Mouse (Mus musculus): ENCODE measurements at regions not wholly inside any gene's neighbourhood (a gene's known extent, or its start where the extent isn't known, plus 50 kb on each side); places are given as distances from the start of the nearest gene placed in this dataset.

DNA sequence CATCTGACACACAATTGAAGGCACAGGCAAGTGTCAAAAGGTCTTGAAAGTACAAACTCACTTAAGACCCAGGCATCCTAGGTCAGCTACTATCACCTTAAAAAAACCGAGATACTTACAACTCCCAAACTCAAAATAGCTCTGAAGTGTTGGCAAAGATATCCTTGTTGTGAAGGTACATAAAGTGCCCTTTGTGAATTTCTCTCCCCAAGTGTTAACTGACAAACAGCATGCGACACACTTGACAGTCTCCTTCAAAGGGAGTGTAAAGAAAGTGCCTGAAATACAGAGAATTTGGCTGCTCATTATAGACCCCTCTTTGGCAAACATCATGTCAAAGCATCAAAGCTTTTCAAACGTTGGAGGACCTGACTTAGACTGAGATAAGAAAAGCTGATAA lies 2634.2 kb downstream of the 9330182O14Rik start:
- H3K4me1 ChIP-seq (ENCODE audit: insufficient read depth), result no peaks in the 10 kb centered on the region
- no peak overlapping the region for H3K27ac ChIP-seq (ENCODE audit: low read depth)
- H3K27me3 ChIP-seq (ENCODE audit: insufficient read depth, low read length), result no peaks in the 10 kb centered on the region
- WGBS (ENCODE audit: insufficient replicate concordance), result 34% methylated on average over 3 of the region's 3 CpGs
- H3K4me2 ChIP-seq (ENCODE audit: low read depth, low read length), result no peak overlapping the region
- H3K9ac ChIP-seq (replicated peaks), result no peak overlapping the region
- ATAC-seq, result no peak
- no peaks in the 10 kb centered on the region for H3K9me3 ChIP-seq (ENCODE audit: low read length)
- no peak overlapping the region for H3K4me3 ChIP-seq (ENCODE audit: low read depth, low read length)
- TF ChIP-seq EP300 (IDR thresholded peaks at IDR 0.05; ENCODE audit: low read depth) (no peak), CTCF (IDR thresholded peaks at IDR 0.05; ENCODE audit: low read depth) (no peak)
- no peaks in the 10 kb centered on the region for H3K36me3 ChIP-seq (replicated peaks; ENCODE audit: insufficient read depth, low read length)
- no peak for DNase-seq

GRCm38 (mm10) chr15:42779903-42780302 lies 2645.7 kb downstream of the 9330182O14Rik start:
- H3K27me3 ChIP-seq (ENCODE audit: insufficient read depth, low read length), result no peaks in the 10 kb centered on the region
- TF ChIP-seq CTCF (IDR thresholded peaks at IDR 0.05; ENCODE audit: low read depth) (no peak), EP300 (IDR thresholded peaks at IDR 0.05; ENCODE audit: low read depth) (no peak)

GRCm38 (mm10) chr15:42801217-42801616 lies 2667.1 kb downstream of the 9330182O14Rik start:
- no peak for ATAC-seq
- Histone ChIP-seq H3K36me3 (replicated peaks; ENCODE audit: insufficient read depth, low read length) (no peaks in the 10 kb centered on the region), H3K27ac (ENCODE audit: low read depth) (no peak overlapping the region), H3K4me2 (ENCODE audit: low read depth, low read length) (no peak overlapping the region), H3K27me3 (ENCODE audit: insufficient read depth, low read length) (no peaks in the 10 kb centered on the region), H3K9me3 (ENCODE audit: low read length) (no peaks in the 10 kb centered on the region), H3K9ac (replicated peaks) (no peak overlapping the region), H3K4me1 (ENCODE audit: insufficient read depth) (no peaks in the 10 kb centered on the region), H3K4me3 (ENCODE audit: low read depth, low read length) (no peak overlapping the region)
- WGBS (ENCODE audit: insufficient replicate concordance), result 79% methylated on average over 1 of the region's 1 CpGs
- no peak for DNase-seq
- TF ChIP-seq EP300 (IDR thresholded peaks at IDR 0.05; ENCODE audit: low read depth), result no peak
- no peak for TF ChIP-seq CTCF (IDR thresholded peaks at IDR 0.05; ENCODE audit: low read depth)

More at GRCm38 (mm10) chr15:42779903-42780302, 2645.7 kb downstream of the 9330182O14Rik start:
- DNase-seq (no peak), ATAC-seq (no peak)
- Histone ChIP-seq H3K9me3 (ENCODE audit: low read length) (no peaks in the 10 kb centered on the region), H3K27ac (ENCODE audit: low read depth) (no peak overlapping the region), H3K4me3 (ENCODE audit: low read depth, low read length) (no peak overlapping the region), H3K4me2 (ENCODE audit: low read depth, low read length) (no peak overlapping the region), H3K4me1 (ENCODE audit: insufficient read depth) (no peaks in the 10 kb centered on the region), H3K9ac (replicated peaks) (no peak overlapping the region), H3K36me3 (replicated peaks; ENCODE audit: insufficient read depth, low read length) (no peaks in the 10 kb centered on the region)

- 85% methylated on average over 1 of the region's 1 CpGs for WGBS (ENCODE audit: insufficient replicate concordance)
- DNase-seq, result no peak
Measured at GRCm38 (mm10) chr15:42810871-42811490, 2676.8 kb downstream of the 9330182O14Rik start.

GRCm38 (mm10) chr15:42815026-42815724 lies 2681.0 kb downstream of the 9330182O14Rik start:
- Histone ChIP-seq H3K27ac (ENCODE audit: low read depth) (no peak overlapping the region), H3K9ac (replicated peaks) (no peak overlapping the region), H3K4me2 (ENCODE audit: low read depth, low read length) (no peak overlapping the region), H3K4me1 (ENCODE audit: insufficient read depth) (no peaks in the 10 kb centered on the region), H3K27me3 (ENCODE audit: insufficient read depth, low read length) (no peaks in the 10 kb centered on the region), H3K4me3 (ENCODE audit: low read depth, low read length) (no peak overlapping the region), H3K36me3 (replicated peaks; ENCODE audit: insufficient read depth, low read length) (no peaks in the 10 kb centered on the region), H3K9me3 (ENCODE audit: low read length) (no peaks in the 10 kb centered on the region)
- no peak for DNase-seq
- TF ChIP-seq CTCF (IDR thresholded peaks at IDR 0.05; ENCODE audit: low read depth) (no peak), EP300 (IDR thresholded peaks at IDR 0.05; ENCODE audit: low read depth) (no peak)
- no peak for ATAC-seq
- 52% methylated on average over 4 of the region's 4 CpGs for WGBS (ENCODE audit: insufficient replicate concordance)

More at GRCm38 (mm10) chr15:42810871-42811490, 2676.8 kb downstream of the 9330182O14Rik start:
- TF ChIP-seq CTCF (IDR thresholded peaks at IDR 0.05; ENCODE audit: low read depth), result no peak
- no peak for TF ChIP-seq EP300 (IDR thresholded peaks at IDR 0.05; ENCODE audit: low read depth)
- Histone ChIP-seq H3K4me3 (ENCODE audit: low read depth, low read length) (no peak overlapping the region), H3K27ac (ENCODE audit: low read depth) (no peak overlapping the region), H3K27me3 (ENCODE audit: insufficient read depth, low read length) (no peaks in the 10 kb centered on the region), H3K4me1 (ENCODE audit: insufficient read depth) (no peaks in the 10 kb centered on the region), H3K9me3 (ENCODE audit: low read length) (no peaks in the 10 kb centered on the region), H3K36me3 (replicated peaks; ENCODE audit: insufficient read depth, low read length) (no peaks in the 10 kb centered on the region), H3K4me2 (ENCODE audit: low read depth, low read length) (no peak overlapping the region), H3K9ac (replicated peaks) (no peak overlapping the region)
- no peak for ATAC-seq

- Histone ChIP-seq H3K4me3 (ENCODE audit: low read depth, low read length) (no peak overlapping the region), H3K27ac (ENCODE audit: low read depth) (no peak overlapping the region), H3K9ac (replicated peaks) (no peak overlapping the region), H3K9me3 (ENCODE audit: low read length) (no peaks in the 10 kb centered on the region), H3K36me3 (replicated peaks; ENCODE audit: insufficient read depth, low read length) (no peaks in the 10 kb centered on the region), H3K4me1 (ENCODE audit: insufficient read depth) (no peaks in the 10 kb centered on the region), H3K27me3 (ENCODE audit: insufficient read depth, low read length) (no peaks in the 10 kb centered on the region), H3K4me2 (ENCODE audit: low read depth, low read length) (no peak overlapping the region)
- 71% methylated on average over 1 of the region's 1 CpGs for WGBS (ENCODE audit: insufficient replicate concordance)
- no peak for DNase-seq
- TF ChIP-seq CTCF (IDR thresholded peaks at IDR 0.05; ENCODE audit: low read depth) (no peak), EP300 (IDR thresholded peaks at IDR 0.05; ENCODE audit: low read depth) (no peak)
- ATAC-seq, result no peak
Measured at GRCm38 (mm10) chr15:42838839-42839238, 2704.7 kb downstream of the 9330182O14Rik start.
